Mouse (Mus musculus): Measurements from ENCODE around the gene Apol9b. TPM values are rescaled to one million over a fixed set of nuclear protein-coding genes. Genes with fewer than 3 reads are reported as not detected.
"Not testable (repeated sequence)": the region's sequence is repeated elsewhere in the genome, so short reads cannot be mapped to it uniquely, and the experiment has no call there.

Gene Apol9b
- not detected in 2 replicates for polyA plus RNA-seq (2014; fragmentation: Nextera tagmentation; extraction: Ambion mirVana)

GRCm38 (mm10) chr15:77728739-77729138, at the start of gene Apol9b:
Gene Apol9b (plus strand): TSS chr15:77729039.
- not testable (repeated sequence) for H3K9me3 ChIP-seq (ENCODE audit: control insufficient read depth, low read length); H3K36me3 ChIP-seq (ENCODE audit: control insufficient read depth, insufficient read depth, low read length); H3K4me3 ChIP-seq (ENCODE audit: low read depth, low read length); DNase-seq (ENCODE audit: low spot score); H3K9ac ChIP-seq (ENCODE audit: low read length); H3K4me2 ChIP-seq (ENCODE audit: low read depth, severe bottlenecking); H3K27ac ChIP-seq (replicated peaks; ENCODE audit: low read depth, low read length); H3K27me3 ChIP-seq (ENCODE audit: control insufficient read depth, insufficient read depth, low read length); H3K4me1 ChIP-seq (ENCODE audit: control insufficient read depth, insufficient read depth, low read length); ATAC-seq (ENCODE audit: insufficient number of reproducible peaks, low FRiP score, low TSS enrichment, low read depth)
- no CpG with 5 or more reads among the region's 4 CpGs for WGBS

- not testable (repeated sequence) for ATAC-seq (ENCODE audit: insufficient number of reproducible peaks, low FRiP score, low TSS enrichment, low read depth); H3K4me1 ChIP-seq (ENCODE audit: control insufficient read depth, insufficient read depth, low read length); H3K27ac ChIP-seq (replicated peaks; ENCODE audit: low read depth, low read length); H3K4me3 ChIP-seq (ENCODE audit: low read depth, low read length); H3K9me3 ChIP-seq (ENCODE audit: control insufficient read depth, low read length); H3K36me3 ChIP-seq (ENCODE audit: control insufficient read depth, insufficient read depth, low read length); H3K9ac ChIP-seq (ENCODE audit: low read length); H3K4me2 ChIP-seq (ENCODE audit: low read depth, severe bottlenecking); H3K27me3 ChIP-seq (ENCODE audit: control insufficient read depth, insufficient read depth, low read length)
- DNase-seq (ENCODE audit: low spot score) = peak; percentile 58
- WGBS = 6% methylated on average over 8 of the region's 11 CpGs
Measured at GRCm38 (mm10) chr15:77683944-77684343, 44.9 kb upstream of the Apol9b start.

- WGBS = 8% methylated on average over 19 of the region's 20 CpGs
- H3K9ac ChIP-seq (ENCODE audit: low read length) = peak overlapping the region; percentile 28
- H3K27me3 ChIP-seq (ENCODE audit: control insufficient read depth, insufficient read depth, low read length); H3K27ac ChIP-seq (replicated peaks; ENCODE audit: low read depth, low read length); H3K9me3 ChIP-seq (ENCODE audit: control insufficient read depth, low read length); H3K4me3 ChIP-seq (ENCODE audit: low read depth, low read length); H3K4me1 ChIP-seq (ENCODE audit: control insufficient read depth, insufficient read depth, low read length); H3K36me3 ChIP-seq (ENCODE audit: control insufficient read depth, insufficient read depth, low read length); ATAC-seq (ENCODE audit: insufficient number of reproducible peaks, low FRiP score, low TSS enrichment, low read depth): not testable (repeated sequence)
- DNase-seq (ENCODE audit: low spot score) = peak; percentile 54
- H3K4me2 ChIP-seq (ENCODE audit: low read depth, severe bottlenecking) = peak overlapping the region; percentile 29
Measured at GRCm38 (mm10) chr15:77691532-77692311, 37.1 kb upstream of the Apol9b start.

GRCm38 (mm10) chr15:77694687-77695295, 34.0 kb upstream of the Apol9b start:
- DNase-seq (ENCODE audit: low spot score) = peak; percentile 36
- not testable (repeated sequence) for H3K27me3 ChIP-seq (ENCODE audit: control insufficient read depth, insufficient read depth, low read length); H3K4me3 ChIP-seq (ENCODE audit: low read depth, low read length); ATAC-seq (ENCODE audit: insufficient number of reproducible peaks, low FRiP score, low TSS enrichment, low read depth); H3K9ac ChIP-seq (ENCODE audit: low read length); H3K27ac ChIP-seq (replicated peaks; ENCODE audit: low read depth, low read length); H3K4me2 ChIP-seq (ENCODE audit: low read depth, severe bottlenecking); H3K9me3 ChIP-seq (ENCODE audit: control insufficient read depth, low read length); H3K36me3 ChIP-seq (ENCODE audit: control insufficient read depth, insufficient read depth, low read length); H3K4me1 ChIP-seq (ENCODE audit: control insufficient read depth, insufficient read depth, low read length)
- WGBS = 39% methylated on average over 11 of the region's 15 CpGs

- WGBS = 80% methylated on average over 4 of the region's 4 CpGs
- H3K9me3 ChIP-seq (ENCODE audit: control insufficient read depth, low read length); H3K27ac ChIP-seq (replicated peaks; ENCODE audit: low read depth, low read length); H3K36me3 ChIP-seq (ENCODE audit: control insufficient read depth, insufficient read depth, low read length); DNase-seq (ENCODE audit: low spot score); H3K4me2 ChIP-seq (ENCODE audit: low read depth, severe bottlenecking); H3K9ac ChIP-seq (ENCODE audit: low read length); ATAC-seq (ENCODE audit: insufficient number of reproducible peaks, low FRiP score, low TSS enrichment, low read depth); H3K4me1 ChIP-seq (ENCODE audit: control insufficient read depth, insufficient read depth, low read length); H3K4me3 ChIP-seq (ENCODE audit: low read depth, low read length); H3K27me3 ChIP-seq (ENCODE audit: control insufficient read depth, insufficient read depth, low read length): not testable (repeated sequence)
Measured at GRCm38 (mm10) chr15:77698656-77699055, 30.2 kb upstream of the Apol9b start, which contains the start of gene Apol7e. Gene Apol7e (plus strand): TSS chr15:77698857.

GRCm38 (mm10) chr15:77705306-77705705, 23.5 kb upstream of the Apol9b start:
- H3K4me2 ChIP-seq (ENCODE audit: low read depth, severe bottlenecking); H3K9ac ChIP-seq (ENCODE audit: low read length); H3K4me1 ChIP-seq (ENCODE audit: control insufficient read depth, insufficient read depth, low read length); ATAC-seq (ENCODE audit: insufficient number of reproducible peaks, low FRiP score, low TSS enrichment, low read depth); H3K27me3 ChIP-seq (ENCODE audit: control insufficient read depth, insufficient read depth, low read length); H3K27ac ChIP-seq (replicated peaks; ENCODE audit: low read depth, low read length); H3K36me3 ChIP-seq (ENCODE audit: control insufficient read depth, insufficient read depth, low read length); H3K9me3 ChIP-seq (ENCODE audit: control insufficient read depth, low read length); H3K4me3 ChIP-seq (ENCODE audit: low read depth, low read length); DNase-seq (ENCODE audit: low spot score): not testable (repeated sequence)
- WGBS = 93% methylated on average over 3 of the region's 3 CpGs

GRCm38 (mm10) chr15:77708936-77709335, 19.9 kb upstream of the Apol9b start:
- not testable (repeated sequence) for H3K9ac ChIP-seq (ENCODE audit: low read length); H3K9me3 ChIP-seq (ENCODE audit: control insufficient read depth, low read length); ATAC-seq (ENCODE audit: insufficient number of reproducible peaks, low FRiP score, low TSS enrichment, low read depth); DNase-seq (ENCODE audit: low spot score); H3K27me3 ChIP-seq (ENCODE audit: control insufficient read depth, insufficient read depth, low read length); H3K4me3 ChIP-seq (ENCODE audit: low read depth, low read length); H3K27ac ChIP-seq (replicated peaks; ENCODE audit: low read depth, low read length); H3K36me3 ChIP-seq (ENCODE audit: control insufficient read depth, insufficient read depth, low read length); H3K4me2 ChIP-seq (ENCODE audit: low read depth, severe bottlenecking); H3K4me1 ChIP-seq (ENCODE audit: control insufficient read depth, insufficient read depth, low read length)
- 80% methylated on average over 1 of the region's 1 CpGs for WGBS

GRCm38 (mm10) chr15:77718240-77718639, 10.6 kb upstream of the Apol9b start:
- WGBS = 83% methylated on average over 2 of the region's 6 CpGs
- not testable (repeated sequence) for H3K4me3 ChIP-seq (ENCODE audit: low read depth, low read length); H3K9me3 ChIP-seq (ENCODE audit: control insufficient read depth, low read length); DNase-seq (ENCODE audit: low spot score); H3K27ac ChIP-seq (replicated peaks; ENCODE audit: low read depth, low read length); H3K27me3 ChIP-seq (ENCODE audit: control insufficient read depth, insufficient read depth, low read length); H3K36me3 ChIP-seq (ENCODE audit: control insufficient read depth, insufficient read depth, low read length); H3K9ac ChIP-seq (ENCODE audit: low read length); ATAC-seq (ENCODE audit: insufficient number of reproducible peaks, low FRiP score, low TSS enrichment, low read depth); H3K4me1 ChIP-seq (ENCODE audit: control insufficient read depth, insufficient read depth, low read length); H3K4me2 ChIP-seq (ENCODE audit: low read depth, severe bottlenecking)

Data from limb, embryonic 11.5 days (tissue).